Mouse (Mus musculus) heart, postnatal 0 days (tissue): Measurements from ENCODE around the gene Szrd1.

Source experiments
- CTCF ChIP-seq: IDR thresholded peaks from 2 replicates; pipeline ENCODE4 v1.5.1; 2016; ENCODE audit warnings: antibody characterized with exemption, control low read depth, low read depth
- EP300 ChIP-seq: IDR thresholded peaks from 2 replicates; pipeline ENCODE4 v1.6.1; 2016; ENCODE audit warnings: antibody characterized with exemption, low read depth

- TF ChIP-seq EP300 (no peak), CTCF (no peak)
Observed at GRCm38 (mm10) chr4:141074109-141074508, 65.5 kb downstream of the Szrd1 start.
